Mouse (Mus musculus) midbrain, embryonic 12.5 days (tissue): ENCODE measurements around the gene Zfhx3. TPM values are rescaled to one million over a fixed set of nuclear protein-coding genes. Genes with fewer than 3 reads are reported as not detected.

Experiments used
- ATAC-seq: fragments of 200-750 bp; cut with Nextera tagmentation; 2 replicates; pipeline ENCODE4 v1.8.0; 2017; ENCODE audit warnings: low read depth, moderate TSS enrichment, moderate library complexity; ENCODE audit not compliant: low FRiP score
- H3K27ac ChIP-seq: fragments of 300-500 bp; sonication (generic); replicated peaks from 2 replicates; pipeline ENCODE4 v1.5.1; 2016; ENCODE audit warnings: mild to moderate bottlenecking
- H3K27me3 ChIP-seq: fragments of 300-500 bp; sonication (generic); 2 replicates; pipeline ENCODE4 v1.6.1; 2016; ENCODE audit warnings: mild to moderate bottlenecking
- H3K36me3 ChIP-seq: fragments of 300-500 bp; sonication (generic); 2 replicates; pipeline ENCODE4 v1.6.1; 2016
- H3K4me1 ChIP-seq: fragments of 300-500 bp; sonication (generic); 2 replicates; pipeline ENCODE4 v1.6.1; 2016
- H3K4me2 ChIP-seq: fragments of 300-500 bp; sonication (generic); replicated peaks from 2 replicates; pipeline ENCODE4 v1.6.1; 2016; ENCODE audit warnings: mild to moderate bottlenecking, moderate library complexity
- H3K4me3 ChIP-seq: fragments of 300-500 bp; sonication (generic); 2 replicates; pipeline ENCODE4 v1.5.1; 2016; ENCODE audit warnings: mild to moderate bottlenecking
- H3K9ac ChIP-seq: fragments of 300-500 bp; sonication (generic); replicated peaks from 2 replicates; pipeline ENCODE4 v1.6.1; 2016; ENCODE audit warnings: mild to moderate bottlenecking, moderate library complexity
- H3K9me3 ChIP-seq: fragments of 300-500 bp; sonication (generic); 2 replicates; pipeline ENCODE4 v1.6.1; 2016; ENCODE audit warnings: mild to moderate bottlenecking
- WGBS: fragments of 180-500 bp; shearing (Covaris S2); methylation state at CpG from one replicate; pipeline ENCODE4 v1.1.7; 2016; 5-methylcytosine and 5-hydroxymethylcytosine counted together
- polyA plus RNA-seq: library from polyadenylated mRNA; unstranded; fragments of >200 nt; fragmentation: Nextera tagmentation; extraction: Ambion mirVana; gene quantifications from 2 replicates; pipeline ENCODE4 v1.2.1, GENCODE M21; 2016

Gene Zfhx3
- polyA plus RNA-seq, 1 experiment from 2014 or later: 48.9 TPM

DNA sequence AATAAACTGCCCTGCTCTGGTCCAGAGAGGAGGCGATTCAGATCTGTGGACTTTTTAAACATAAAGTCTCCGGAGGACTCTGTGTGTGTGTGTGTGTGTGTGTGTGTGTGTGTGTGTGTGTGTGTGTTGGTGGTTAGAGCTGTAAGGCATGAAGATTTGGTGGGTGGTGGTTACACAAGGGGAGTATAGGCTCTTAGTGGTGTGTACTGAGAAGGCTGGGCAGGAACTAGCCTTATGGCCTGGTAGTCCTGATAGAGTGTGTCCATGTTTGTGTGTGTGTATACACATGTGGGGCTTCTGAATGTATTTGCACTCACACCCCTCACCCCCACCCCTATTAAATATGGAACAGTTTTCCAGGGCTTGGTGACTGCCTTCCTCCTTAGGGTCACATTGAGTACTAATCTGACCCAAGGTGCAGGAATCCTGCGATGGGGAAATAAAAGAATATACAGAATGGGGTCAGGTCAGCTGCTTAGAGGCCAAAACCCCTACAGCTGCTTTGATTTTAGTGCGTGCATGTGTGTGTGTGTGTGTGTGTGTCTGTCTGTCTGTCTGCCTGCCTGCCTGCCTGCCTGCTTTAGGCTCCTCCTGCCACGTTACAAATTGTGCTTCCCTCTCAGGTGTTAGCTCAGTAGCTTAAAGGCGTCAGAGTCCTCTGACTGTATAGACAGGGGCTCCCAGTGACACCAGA lies 764.6 kb downstream of the Zfhx3 start:
- H3K9ac ChIP-seq: peak overlapping the region; percentile 100
- H3K27me3 ChIP-seq: no peaks in the 10 kb centered on the region
- H3K4me1 ChIP-seq: peaks cover 67% of the 10 kb centered on the region
- ATAC-seq: no peak
- WGBS: 17% methylated on average over 6 of the region's 6 CpGs
- no peaks in the 10 kb centered on the region for H3K36me3 ChIP-seq
- peak overlapping the region; percentile 99 for H3K4me3 ChIP-seq
- H3K4me2 ChIP-seq: peak overlapping the region; percentile 61
- H3K9me3 ChIP-seq: no peaks in the 10 kb centered on the region
- H3K27ac ChIP-seq: peak overlapping the region; percentile 100

DNA sequence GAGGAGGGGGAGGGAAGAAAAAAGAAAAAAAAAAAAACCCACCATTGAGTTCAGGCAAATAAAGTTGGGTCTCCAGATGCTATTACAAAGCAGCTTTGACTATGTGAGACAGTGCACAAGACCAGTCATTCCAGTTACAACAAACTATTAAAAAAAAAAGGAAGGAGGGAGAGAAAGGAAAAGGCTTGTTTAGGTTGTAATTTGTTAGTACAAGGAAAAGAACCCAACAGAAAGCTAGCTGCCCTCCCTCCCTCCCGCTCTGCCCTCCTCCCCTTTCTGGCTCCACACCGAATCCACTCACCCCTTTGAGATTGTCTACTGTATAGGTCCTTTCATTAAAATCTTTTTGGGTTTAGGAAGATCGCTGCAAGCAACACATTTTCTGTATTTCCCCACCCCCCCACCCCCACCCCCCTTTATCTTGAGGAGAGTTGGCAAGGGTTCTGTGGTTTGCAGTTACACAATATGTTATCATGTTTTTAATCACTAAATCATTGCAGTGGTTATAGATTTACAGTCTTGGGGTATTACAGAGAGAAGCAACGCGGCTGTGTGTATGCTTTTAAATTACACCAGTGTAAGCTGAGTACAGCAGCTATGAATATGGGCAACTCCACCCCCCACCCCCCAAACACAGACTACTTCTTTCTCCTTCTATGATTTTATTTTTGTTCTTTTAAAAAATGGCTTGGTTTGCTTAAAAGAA lies 765.3 kb downstream of the Zfhx3 start:
- peak overlapping the region; percentile 100 for H3K27ac ChIP-seq
- H3K4me3 ChIP-seq: peak overlapping the region; percentile 99
- 31% methylated on average over 5 of the region's 5 CpGs for WGBS

GRCm38 (mm10) chr8:108708833-108709387 lies 766.5 kb downstream of the Zfhx3 start:
- no peak for ATAC-seq
- no peaks in the 10 kb centered on the region for H3K36me3 ChIP-seq
- H3K9ac ChIP-seq: peak overlapping the region; percentile 53
- H3K4me1 ChIP-seq: peaks cover 80% of the 10 kb centered on the region
- H3K9me3 ChIP-seq: no peaks in the 10 kb centered on the region
- H3K4me2 ChIP-seq: peak overlapping the region; percentile 61
- peak overlapping the region; percentile 100 for H3K27ac ChIP-seq
- 15% methylated on average over 7 of the region's 8 CpGs for WGBS
- H3K27me3 ChIP-seq: no peaks in the 10 kb centered on the region
- H3K4me3 ChIP-seq: peak overlapping the region; percentile 5; the same call in 1 of the 2 replicates

More for the DNA sequence above, 765.3 kb downstream of the Zfhx3 start:
- Histone ChIP-seq H3K9ac (peak overlapping the region; percentile 100), H3K9me3 (no peaks in the 10 kb centered on the region), H3K27me3 (no peaks in the 10 kb centered on the region), H3K36me3 (no peaks in the 10 kb centered on the region), H3K4me2 (peak overlapping the region; percentile 61), H3K4me1 (peaks cover 68% of the 10 kb centered on the region)
- no peak for ATAC-seq

DNA sequence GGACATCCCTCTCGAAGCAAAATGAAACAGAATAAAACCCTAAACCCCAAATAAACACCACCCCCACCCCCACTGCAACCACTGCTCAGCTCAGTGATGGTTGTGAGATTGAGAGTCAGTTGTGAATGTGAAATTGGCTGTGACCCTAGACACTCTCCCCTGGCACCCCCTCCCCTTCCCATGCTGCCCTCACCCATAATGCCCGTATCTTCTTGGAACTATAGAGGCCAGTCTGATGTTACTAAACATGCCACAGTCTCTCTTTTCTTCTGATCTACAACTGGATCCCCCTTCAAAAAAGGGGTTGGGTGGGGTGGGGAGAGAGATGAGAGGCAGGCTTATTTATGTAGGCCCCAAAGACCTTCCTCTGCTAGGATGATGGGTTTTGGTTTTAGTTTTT lies 767.0 kb downstream of the Zfhx3 start:
- no peak for ATAC-seq
- H3K4me2 ChIP-seq: peak overlapping the region; percentile 61
- WGBS: 8% methylated on average over 2 of the region's 2 CpGs
- H3K4me1 ChIP-seq: peaks cover 85% of the 10 kb centered on the region
- no peaks in the 10 kb centered on the region for H3K9me3 ChIP-seq
- no peak overlapping the region for H3K4me3 ChIP-seq
- peak overlapping the region; percentile 100 for H3K27ac ChIP-seq
- no peaks in the 10 kb centered on the region for H3K36me3 ChIP-seq
- H3K9ac ChIP-seq: peak overlapping the region; percentile 53
- no peaks in the 10 kb centered on the region for H3K27me3 ChIP-seq

- no peak for ATAC-seq
- no peaks in the 10 kb centered on the region for H3K9me3 ChIP-seq
- no peaks in the 10 kb centered on the region for H3K27me3 ChIP-seq
- no peak overlapping the region for H3K4me3 ChIP-seq
- 7% methylated on average over 13 of the region's 13 CpGs for WGBS
- H3K4me2 ChIP-seq: peak overlapping the region; percentile 36
- peak overlapping the region; percentile 59 for H3K9ac ChIP-seq
- peaks cover 89% of the 10 kb centered on the region for H3K4me1 ChIP-seq
- H3K27ac ChIP-seq: peak overlapping the region; percentile 100
- no peaks in the 10 kb centered on the region for H3K36me3 ChIP-seq
These were observed 767.6 kb downstream of the Zfhx3 start for GRCm38 (mm10) chr8:108709928-108710606.

- no peak for ATAC-seq
- H3K9ac ChIP-seq: peak overlapping the region; percentile 59
- H3K36me3 ChIP-seq: no peaks in the 10 kb centered on the region
- no peaks in the 10 kb centered on the region for H3K9me3 ChIP-seq
- H3K4me1 ChIP-seq: peaks cover 94% of the 10 kb centered on the region
- H3K4me2 ChIP-seq: peak overlapping the region; percentile 94
- no peaks in the 10 kb centered on the region for H3K27me3 ChIP-seq
- H3K4me3 ChIP-seq: no peak overlapping the region
- WGBS: 3% methylated on average over 8 of the region's 8 CpGs
- H3K27ac ChIP-seq: peak overlapping the region; percentile 100
These were observed 768.4 kb downstream of the Zfhx3 start for GRCm38 (mm10) chr8:108710607-108711489.

GRCm38 (mm10) chr8:108711490-108711793 lies 769.0 kb downstream of the Zfhx3 start:
- 23% methylated on average over 5 of the region's 5 CpGs for WGBS
- H3K4me3 ChIP-seq: no peak overlapping the region
- H3K4me1 ChIP-seq: peaks cover 96% of the 10 kb centered on the region
- H3K4me2 ChIP-seq: peak overlapping the region; percentile 94
- peaks cover 5% of the 10 kb centered on the region; the same call in 1 of the 2 replicates for H3K27me3 ChIP-seq
- H3K9ac ChIP-seq: peak overlapping the region; percentile 59
- no peak for ATAC-seq
- no peaks in the 10 kb centered on the region for H3K36me3 ChIP-seq
- H3K9me3 ChIP-seq: no peaks in the 10 kb centered on the region
- H3K27ac ChIP-seq: peak overlapping the region; percentile 100

DNA sequence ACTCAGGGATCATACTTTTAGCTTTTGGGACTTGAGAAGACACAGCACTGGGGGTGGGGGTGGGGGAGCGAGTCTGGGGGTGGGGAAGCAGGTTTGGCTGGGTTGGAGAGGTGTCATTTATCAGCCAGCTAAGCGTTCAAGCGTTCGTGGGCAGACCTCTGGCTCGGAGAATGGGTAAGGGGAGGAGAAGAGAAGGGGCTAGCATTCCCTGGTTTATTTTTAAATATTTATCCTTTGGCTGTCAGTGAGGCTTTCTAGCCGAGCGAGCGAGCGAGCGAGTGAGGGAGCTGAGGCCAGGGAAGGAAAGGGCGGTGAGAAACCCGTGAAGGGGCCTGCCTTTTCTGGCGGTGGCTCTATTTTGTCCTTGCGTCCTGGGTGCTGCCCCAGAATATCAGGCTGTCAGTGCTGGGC lies 769.6 kb downstream of the Zfhx3 start:
- Histone ChIP-seq H3K4me1 (peaks cover 96% of the 10 kb centered on the region), H3K4me3 (peak overlapping the region; percentile 21), H3K4me2 (peak overlapping the region; percentile 94), H3K9ac (peak overlapping the region; percentile 59), H3K27ac (peak overlapping the region; percentile 100), H3K27me3 (peaks cover 8% of the 10 kb centered on the region; the same call in 1 of the 2 replicates), H3K9me3 (no peaks in the 10 kb centered on the region), H3K36me3 (no peaks in the 10 kb centered on the region)
- WGBS: 10% methylated on average over 14 of the region's 14 CpGs
- ATAC-seq: no peak

DNA sequence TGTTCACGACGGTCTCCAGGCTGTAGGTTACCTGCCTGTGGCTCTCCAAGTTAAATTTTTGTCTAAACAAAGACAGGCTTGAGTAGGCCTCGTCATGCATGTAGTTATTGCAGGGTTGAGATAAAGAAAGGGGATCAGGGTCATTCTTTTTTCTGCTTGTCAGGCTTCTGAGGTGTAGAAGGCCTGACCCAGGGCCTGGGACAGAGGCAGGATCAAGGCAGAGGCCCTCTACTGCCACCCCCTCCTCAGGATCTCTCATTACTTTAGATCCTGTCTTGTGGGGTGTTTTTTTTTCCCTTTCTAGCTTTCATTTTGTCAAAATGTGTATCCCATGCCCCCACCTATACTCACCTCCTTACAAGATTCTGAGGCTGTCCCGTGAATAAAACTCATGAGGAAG lies 770.2 kb downstream of the Zfhx3 start:
- no peak for ATAC-seq
- H3K27ac ChIP-seq: peak overlapping the region; percentile 100
- no peak overlapping the region for H3K4me3 ChIP-seq

GRCm38 (mm10) chr8:108713346-108714142 lies 771.1 kb downstream of the Zfhx3 start:
- peaks cover 96% of the 10 kb centered on the region for H3K4me1 ChIP-seq
- no peak for ATAC-seq
- 3% methylated on average over 19 of the region's 19 CpGs for WGBS

More for the DNA sequence above, 770.2 kb downstream of the Zfhx3 start:
- Histone ChIP-seq H3K4me1 (peaks cover 96% of the 10 kb centered on the region), H3K4me2 (peak overlapping the region; percentile 94), H3K36me3 (no peaks in the 10 kb centered on the region), H3K9ac (peak overlapping the region; percentile 88), H3K9me3 (no peaks in the 10 kb centered on the region), H3K27me3 (peaks cover 8% of the 10 kb centered on the region; the same call in 1 of the 2 replicates)
- 15% methylated on average over 4 of the region's 4 CpGs for WGBS

More at GRCm38 (mm10) chr8:108713346-108714142, 771.1 kb downstream of the Zfhx3 start:
- peak overlapping the region; percentile 73 for H3K4me3 ChIP-seq
- peak overlapping the region; percentile 88 for H3K9ac ChIP-seq
- peak overlapping the region; percentile 100 for H3K27ac ChIP-seq
- no peaks in the 10 kb centered on the region for H3K9me3 ChIP-seq
- peak overlapping the region; percentile 94 for H3K4me2 ChIP-seq
- H3K27me3 ChIP-seq: peaks cover 8% of the 10 kb centered on the region; the same call in 1 of the 2 replicates
- no peaks in the 10 kb centered on the region for H3K36me3 ChIP-seq
